Mouse (Mus musculus) skeletal muscle tissue, postnatal 0 days (tissue): ENCODE measurements around the gene Ap2a1. TPM values are rescaled to one million over a fixed set of nuclear protein-coding genes. Genes with fewer than 3 reads are reported as not detected.

Experiments used
- polyA plus RNA-seq: library from polyadenylated mRNA; unstranded; fragments of >200 nt; fragmentation: Nextera tagmentation; extraction: Ambion mirVana; gene quantifications from 2 replicates; pipeline ENCODE4 v1.2.1, GENCODE M21; 2015

Gene Ap2a1
- 39.7 and 41.5 TPM in 2 replicates for polyA plus RNA-seq

DNA sequence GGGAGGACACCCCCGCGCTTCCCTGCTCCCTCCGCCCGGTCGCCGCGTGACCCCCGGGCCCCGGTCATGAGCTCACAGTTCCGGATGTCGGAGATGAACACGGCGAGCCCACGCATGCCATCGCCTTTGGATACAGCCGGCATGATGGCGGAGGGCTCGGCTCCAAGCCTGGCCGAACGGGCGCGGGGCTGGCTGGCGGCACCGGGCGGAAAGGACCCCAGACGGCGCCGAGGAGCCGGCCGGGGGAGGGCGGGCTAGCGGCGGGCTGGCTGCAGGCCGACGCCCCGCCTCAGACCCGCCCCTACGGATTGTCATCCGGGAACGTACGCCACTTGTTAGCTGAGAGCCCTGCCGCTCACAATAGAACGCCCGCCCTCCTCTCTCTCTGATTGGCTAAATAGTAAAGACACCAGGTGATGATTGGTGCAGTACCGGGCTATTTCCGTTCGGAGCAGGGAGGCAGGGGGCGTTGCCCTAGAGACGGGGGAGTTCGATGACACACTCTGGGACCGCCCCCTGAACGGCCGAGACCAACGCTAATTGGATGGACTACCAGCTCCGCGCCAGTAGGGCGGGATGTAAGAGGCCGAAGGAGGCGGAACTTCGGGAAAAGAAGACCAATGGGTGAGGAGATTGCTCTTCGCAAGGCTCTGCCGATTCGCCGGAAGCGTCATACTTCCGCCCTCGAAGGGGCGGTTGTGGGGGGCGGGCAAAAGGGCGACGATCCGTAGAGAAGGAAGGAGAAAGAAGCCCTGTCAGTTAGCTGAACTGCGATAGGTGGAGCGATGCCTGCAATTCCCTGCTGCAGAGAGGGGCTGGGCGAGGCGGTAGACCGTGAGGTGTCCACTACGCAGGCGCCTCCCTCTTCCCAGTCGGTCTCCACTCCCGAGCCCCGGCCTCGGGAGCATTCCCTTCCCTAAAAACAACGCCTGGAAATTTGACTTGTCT is at the start of gene Ap2a1:
Gene Ap2a1 (minus strand): TSS at position 293 of the 948 bp plus-strand sequence.

DNA sequence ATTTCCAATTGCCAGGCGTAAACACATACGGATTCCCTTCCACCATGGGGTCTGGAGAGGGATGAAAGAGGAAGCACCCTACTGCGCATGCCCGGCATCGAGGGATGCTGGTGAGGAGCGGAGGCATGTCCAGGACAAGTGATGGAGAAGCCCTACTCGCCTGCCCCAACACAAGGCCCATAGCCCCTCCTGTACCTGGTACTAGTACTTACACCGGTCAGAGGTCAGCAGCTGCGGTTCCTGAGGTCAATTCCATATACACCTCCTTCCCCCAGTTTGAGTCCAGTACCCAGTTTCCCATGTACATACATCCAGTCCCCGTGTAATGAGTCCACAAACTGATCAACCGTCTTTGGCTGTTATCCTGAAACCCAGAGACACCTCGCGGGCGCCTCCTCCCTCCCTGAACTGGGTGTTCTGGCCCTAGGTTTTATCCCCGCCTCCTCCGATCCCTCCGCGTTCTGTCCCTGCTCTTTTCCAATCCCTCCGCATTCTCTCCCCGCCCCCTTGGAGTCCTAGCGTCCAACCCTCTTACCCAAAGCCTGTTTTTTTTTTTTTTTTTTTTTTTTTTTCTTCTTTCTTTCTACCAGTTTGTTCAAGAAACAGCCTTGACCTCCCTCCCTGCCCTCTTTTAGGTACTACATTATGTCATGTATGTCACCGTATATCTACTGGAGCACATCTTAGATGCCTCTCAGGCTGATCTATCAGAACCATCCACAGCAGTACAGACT is 45.3 kb upstream of the Ap2a1 start, which contains the start of gene Cpt1c:
Gene Cpt1c (minus strand): TSS at position 469 of the 734 bp plus-strand sequence.

GRCm38 (mm10) chr7:44942904-44943303 is 13.6 kb upstream of the Ap2a1 start, which contains the start of gene Tsks:
Gene Tsks, plus strand, starts transcription at chr7:44943204.

GRCm38 (mm10) chr7:44895593-44896434 is 33.5 kb downstream of the Ap2a1 start, which contains the start of gene Fuz:
Gene Fuz, plus strand, starts transcription at chr7:44896079.

DNA sequence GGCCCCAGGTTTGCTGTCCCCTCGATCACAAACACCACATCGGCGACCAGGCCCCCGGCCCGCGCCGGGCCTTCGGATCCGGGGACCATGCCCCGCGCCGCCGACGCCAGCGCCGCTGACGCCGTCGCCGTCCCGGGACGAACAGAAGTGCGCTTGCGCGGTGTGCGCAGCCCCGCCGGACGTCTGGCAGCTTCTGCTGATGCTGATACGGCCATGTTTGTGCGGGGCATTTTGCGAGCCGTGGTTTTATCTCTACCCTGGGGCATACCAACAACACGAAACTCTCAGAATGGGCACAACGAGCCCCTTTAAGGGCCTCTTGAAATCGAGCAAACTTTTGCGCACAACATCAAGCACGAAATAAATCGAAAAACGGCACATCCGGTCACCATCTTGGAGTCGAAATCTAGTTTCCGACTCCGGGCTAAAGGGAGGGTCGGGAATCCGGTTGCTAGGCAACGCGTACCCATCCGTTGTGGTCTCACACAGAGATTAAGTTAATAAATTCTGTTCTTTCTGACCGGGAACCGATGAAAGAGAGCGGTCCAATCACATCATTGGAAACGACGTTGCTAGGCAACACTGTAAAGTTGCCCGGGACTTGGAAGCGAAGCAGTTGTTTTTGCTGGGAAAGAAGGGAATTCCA is 36.9 kb downstream of the Ap2a1 start, which contains the start of gene Med25:
Gene Med25 (minus strand): TSS at position 437 of the 646 bp plus-strand sequence.

GRCm38 (mm10) chr7:44869697-44870528 is 59.4 kb downstream of the Ap2a1 start, which contains the start of gene Ptov1:
Gene Ptov1, minus strand, starts transcription at chr7:44869788.

GRCm38 (mm10) chr7:44857042-44857552 is 72.2 kb downstream of the Ap2a1 start, which contains the start of gene Pnkp:
Gene Pnkp, plus strand, starts transcription at chr7:44857139.

Other genes starting within 250 kb of the Ap2a1 start
- gene Izumo2, start 220.8 kb downstream of the Ap2a1 start, polyA plus RNA-seq = not detected in 2 replicates
- gene Vrk3, start 181.1 kb downstream of the Ap2a1 start, polyA plus RNA-seq = 19.5 and 19.6 TPM in 2 replicates
- gene Zfp473, start 178.4 kb downstream of the Ap2a1 start, polyA plus RNA-seq = 0.09 and 0.21 TPM in 2 replicates
- gene Nup62, start 113.4 kb downstream of the Ap2a1 start, polyA plus RNA-seq = 35.6 and 36.2 TPM in 2 replicates
- 1.1 and 1.4 TPM in 2 replicates for gene Il4i1, start 113.1 kb downstream of the Ap2a1 start, polyA plus RNA-seq
- 5.4 and 7.6 TPM in 2 replicates for gene Atf5, start 112.8 kb downstream of the Ap2a1 start, polyA plus RNA-seq
- 113 and 122 TPM in 2 replicates for gene Akt1s1, start 80.5 kb downstream of the Ap2a1 start, polyA plus RNA-seq
- 69.5 and 72.2 TPM in 2 replicates for gene Tbc1d17, start 80.4 kb downstream of the Ap2a1 start, polyA plus RNA-seq
- gene Pnkp, start 72.4 kb downstream of the Ap2a1 start, polyA plus RNA-seq = 20.1 and 24.8 TPM in 2 replicates
- gene Ptov1, start 59.7 kb downstream of the Ap2a1 start, polyA plus RNA-seq = 285 and 322 TPM in 2 replicates
- gene Med25, start 36.8 kb downstream of the Ap2a1 start, polyA plus RNA-seq = 58.9 and 61.2 TPM in 2 replicates
- 17.2 and 18.5 TPM in 2 replicates for gene Fuz, start 33.4 kb downstream of the Ap2a1 start, polyA plus RNA-seq
- gene Tsks, start 13.7 kb upstream of the Ap2a1 start, polyA plus RNA-seq = 0.10 and 0.15 TPM in 2 replicates
- 7.1 and 8.2 TPM in 2 replicates for gene Cpt1c, start 45.4 kb upstream of the Ap2a1 start, polyA plus RNA-seq
- gene Prmt1, start 57.1 kb upstream of the Ap2a1 start, polyA plus RNA-seq = 287 and 322 TPM in 2 replicates
- gene Irf3, start 68.2 kb upstream of the Ap2a1 start, polyA plus RNA-seq = 46.8 and 50.0 TPM in 2 replicates
- 24.3 and 26.6 TPM in 2 replicates for gene Bcl2l12, start 69.2 kb upstream of the Ap2a1 start, polyA plus RNA-seq
- 19.9 and 21.5 TPM in 2 replicates for gene Scaf1, start 86.9 kb upstream of the Ap2a1 start, polyA plus RNA-seq
- gene Rras, start 88.5 kb upstream of the Ap2a1 start, polyA plus RNA-seq = 165 and 172 TPM in 2 replicates
- 5.4 and 6.6 TPM in 2 replicates for gene Prr12, start 123.4 kb upstream of the Ap2a1 start, polyA plus RNA-seq
- gene Nosip, start 132.9 kb upstream of the Ap2a1 start, polyA plus RNA-seq = 44.0 and 45.1 TPM in 2 replicates
- gene Prrg2, start 133.2 kb upstream of the Ap2a1 start, polyA plus RNA-seq = 20.2 and 23.5 TPM in 2 replicates
- 177 and 263 TPM in 2 replicates for gene Rcn3, start 162.7 kb upstream of the Ap2a1 start, polyA plus RNA-seq
- gene Fcgrt, start 174.4 kb upstream of the Ap2a1 start, polyA plus RNA-seq = 95.2 and 152 TPM in 2 replicates
- gene Rps11, start 194.9 kb upstream of the Ap2a1 start, polyA plus RNA-seq = 745 and 781 TPM in 2 replicates
- 925 and 1,005 TPM in 2 replicates for gene Rpl13a, start 199.3 kb upstream of the Ap2a1 start, polyA plus RNA-seq
- gene Gm45713, start 206.7 kb upstream of the Ap2a1 start, polyA plus RNA-seq = 0.52 and 0.86 TPM in 2 replicates
- 1.0 and 2.3 TPM in 2 replicates for gene Flt3l, start 206.9 kb upstream of the Ap2a1 start, polyA plus RNA-seq
- 50.8 and 52.5 TPM in 2 replicates for gene Pih1d1, start 224.8 kb upstream of the Ap2a1 start, polyA plus RNA-seq
- 18.4 and 21.6 TPM in 2 replicates for gene Aldh16a1, start 225.1 kb upstream of the Ap2a1 start, polyA plus RNA-seq
- 0.22 and 0.46 TPM in 2 replicates for gene Slc17a7, start 234.5 kb upstream of the Ap2a1 start, polyA plus RNA-seq